Mouse (Mus musculus) heart, adult 10 weeks (tissue): ENCODE data around the gene Rpgrip1l. TPM values are rescaled to one million over a fixed set of nuclear protein-coding genes. Genes with fewer than 3 reads are reported as not detected.

Source experiments
- polyA plus RNA-seq: library from polyadenylated mRNA; stranded (reverse); fragments of 350-450 nt; fragmentation: Illumina TruSeq; extraction: RNeasy Lipid Tissue Mini Kit (QIAGEN cat#74804); gene quantifications from one replicate; pipeline ENCODE4 v1.2.3, GENCODE M21; 2014; ENCODE audit warnings: low read depth, low replicate concordance

Rpgrip1l gene
- 1.8 TPM for polyA plus RNA-seq

DNA sequence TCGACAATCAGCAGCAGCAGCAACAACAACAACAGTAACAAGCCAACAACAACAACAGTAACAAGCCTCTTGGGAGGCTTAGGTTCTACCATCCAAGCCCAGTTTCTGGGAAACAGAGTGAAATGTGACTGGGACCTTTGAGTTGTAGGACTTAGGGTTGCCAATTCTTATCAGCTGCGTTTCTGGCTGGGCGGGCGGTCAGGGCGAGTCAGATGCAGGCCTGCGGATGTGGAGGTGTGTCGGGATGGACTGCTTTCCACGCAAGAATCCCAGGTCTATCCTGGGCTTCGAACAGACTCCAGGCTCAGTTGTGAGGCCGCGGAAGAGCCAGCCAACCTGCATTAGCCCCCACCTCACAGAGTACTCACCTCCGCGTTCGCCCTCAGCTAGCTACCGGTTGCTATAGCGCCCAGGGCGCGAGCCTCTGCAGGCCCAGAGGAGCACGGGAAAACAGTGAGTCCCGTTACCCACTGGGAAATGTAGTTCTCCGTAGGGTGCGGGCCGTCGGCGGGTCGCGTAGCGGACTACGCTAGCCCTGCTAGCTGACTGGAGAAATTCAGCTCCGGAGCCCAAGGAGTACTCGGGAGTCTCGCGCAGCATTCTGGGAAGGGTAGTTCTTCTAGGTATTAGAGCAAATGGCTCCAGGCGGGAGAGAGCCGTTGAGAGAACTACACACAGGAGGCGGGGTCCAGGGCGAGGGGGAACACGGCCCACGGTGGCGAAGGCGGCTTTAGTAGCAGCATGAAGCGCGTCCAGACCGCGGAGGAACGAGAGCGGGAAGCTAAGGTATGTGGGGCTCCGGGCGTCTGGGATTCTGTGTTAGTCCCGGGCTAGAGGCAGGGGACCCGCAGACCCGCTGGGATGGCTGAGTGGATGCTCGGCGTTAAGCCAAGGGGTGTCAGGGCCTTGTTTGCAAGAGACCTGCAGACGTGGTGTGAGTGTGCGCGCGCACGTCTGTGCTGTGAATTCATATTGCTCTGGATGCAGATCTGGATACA, at the start of gene Rpgrip1l, which contains the start of gene Fto:
Rpgrip1l (minus strand) TSS at position 428 of the 998 bp plus-strand sequence.
Fto (plus strand) TSS at position 691 of the 998 bp plus-strand sequence.

DNA sequence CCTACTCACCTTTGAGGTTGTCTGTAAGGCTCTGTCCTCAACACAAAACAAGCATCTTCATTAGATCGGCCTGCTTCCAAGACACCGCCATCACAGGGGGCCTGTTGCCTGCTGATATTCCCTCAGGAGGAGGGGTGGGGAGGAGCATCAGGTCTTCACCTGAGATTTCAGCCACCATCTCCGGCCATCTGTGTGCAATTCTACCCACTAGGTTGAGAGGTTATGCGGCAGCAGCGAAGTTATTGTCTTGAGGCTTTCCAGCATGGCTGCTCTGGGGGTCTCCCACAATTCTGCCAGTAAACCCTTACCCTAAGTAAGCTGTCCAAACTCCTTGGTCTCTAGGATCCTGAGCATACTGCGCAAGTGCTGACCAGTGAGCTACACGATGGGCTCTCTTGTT, 113.2 kb downstream of the Rpgrip1l start, which contains the start of gene Aktip:
Aktip (minus strand) TSS at position 101 of the 400 bp plus-strand sequence.

Other genes starting within 250 kb of the Rpgrip1l start
- gene Rbl2, start 243.2 kb downstream of the Rpgrip1l start, polyA plus RNA-seq = 32.5 TPM
- gene Aktip, start 113.3 kb downstream of the Rpgrip1l start, polyA plus RNA-seq = 60.7 TPM
- gene Fto, start 263 bp upstream of the Rpgrip1l start, polyA plus RNA-seq = 53.2 TPM